Mouse (Mus musculus): ENCODE results near the gene Gm10037. TPM values are rescaled to one million over a fixed set of nuclear protein-coding genes. Genes with fewer than 3 reads are reported as not detected.

The Gm10037 gene
- polyA plus RNA-seq, 1 experiment from 2014 or later: 5.5 TPM

Other genes starting within 250 kb of the Gm10037 start
- gene Zfp729b, start 221.4 kb upstream of the Gm10037 start, polyA plus RNA-seq (2015; fragmentation: Nextera tagmentation; extraction: Ambion mirVana): 4.7 and 4.9 TPM in 2 replicates
- 0.26 TPM in 1 of 2 replicates, not detected in the other for gene Gm49345, start 193.3 kb upstream of the Gm10037 start, polyA plus RNA-seq (2015; fragmentation: Nextera tagmentation; extraction: Ambion mirVana)
- 3.1 and 3.6 TPM in 2 replicates for gene Zfp729a, start 193.3 kb upstream of the Gm10037 start, polyA plus RNA-seq (2015; fragmentation: Nextera tagmentation; extraction: Ambion mirVana)
- 15.5 and 16.8 TPM in 2 replicates for gene Zfp738, start 144.0 kb upstream of the Gm10037 start, polyA plus RNA-seq (2015; fragmentation: Nextera tagmentation; extraction: Ambion mirVana)
- 9.7 and 10.3 TPM in 2 replicates for gene Zfp65, start 101.9 kb upstream of the Gm10037 start, polyA plus RNA-seq (2015; fragmentation: Nextera tagmentation; extraction: Ambion mirVana)
- gene Zfp85, start 75.9 kb upstream of the Gm10037 start, polyA plus RNA-seq (2015; fragmentation: Nextera tagmentation; extraction: Ambion mirVana): 8.6 and 9.7 TPM in 2 replicates
- gene Zfp493, start 51.4 kb upstream of the Gm10037 start, polyA plus RNA-seq (2015; fragmentation: Nextera tagmentation; extraction: Ambion mirVana): 3.2 and 3.5 TPM in 2 replicates
- gene Zfp273, start 17.4 kb upstream of the Gm10037 start, polyA plus RNA-seq (2015; fragmentation: Nextera tagmentation; extraction: Ambion mirVana): 14.4 and 14.5 TPM in 2 replicates
- 0.31 TPM in 2 replicates for gene BC048507, start 32.2 kb downstream of the Gm10037 start, polyA plus RNA-seq (2015; fragmentation: Nextera tagmentation; extraction: Ambion mirVana)

All from midbrain, embryonic 15.5 days (tissue).